Mouse (Mus musculus) spleen, adult 2 months (tissue): ENCODE data around the gene Coasy.

Source experiments
- CTCF ChIP-seq: fragments of 200-500 bp; IDR thresholded peaks from 2 replicates; pipeline ENCODE4 v1.5.1; 2011; ENCODE audit warnings: mild to moderate bottlenecking, inconsistent platforms; ENCODE audit not compliant: insufficient read depth, insufficient read length, insufficient replicate concordance; ENCODE audit errors: extremely low read depth
- POLR2A ChIP-seq: fragments of 200-500 bp; IDR thresholded peaks from 2 replicates; pipeline ENCODE4 v1.6.1; 2011; ENCODE audit warnings: low read depth, low read length, inconsistent platforms

- no peak for TF ChIP-seq POLR2A
- peak; percentile 83; the same call in 1 of the 2 replicates for TF ChIP-seq CTCF
These were observed 15.6 kb upstream of the Coasy start for GRCm38 (mm10) chr11:101066549-101067412.
